Mouse (Mus musculus): ENCODE results near the gene Snap29. TPM values are rescaled to one million over a fixed set of nuclear protein-coding genes. Genes with fewer than 3 reads are reported as not detected.

Gene Snap29
- total and polyA plus RNA-seq, 2 experiments from 2014 or later, result 19.9 to 43.2 TPM

- no peak for DNase-seq
These were observed 61.3 kb downstream of the Snap29 start for GRCm38 (mm10) chr16:17466875-17467663.

GRCm38 (mm10) chr16:17472498-17472897 lies 66.7 kb downstream of the Snap29 start:
- 92% methylated on average over 6 of the region's 6 CpGs for WGBS
- Histone ChIP-seq H3K4me2 (ENCODE audit: low read depth) (no peak overlapping the region), H3K4me1 (ENCODE audit: insufficient read depth) (no peaks in the 10 kb centered on the region), H3K36me3 (ENCODE audit: insufficient read depth) (peaks cover 18% of the 10 kb centered on the region), H3K4me3 (ENCODE audit: low read depth, low read length) (no peak overlapping the region), H3K9ac (no peak overlapping the region), H3K27ac (ENCODE audit: low read depth, low read length) (no peak overlapping the region), H3K9me3 (ENCODE audit: low read length) (no peaks in the 10 kb centered on the region), H3K27me3 (ENCODE audit: insufficient read depth, low read length) (no peaks in the 10 kb centered on the region)
- DNase-seq (no peak), ATAC-seq (no peak)
- no peak for TF ChIP-seq CTCF (IDR thresholded peaks at IDR 0.05; ENCODE audit: low read depth)

More at GRCm38 (mm10) chr16:17466875-17467663, 61.3 kb downstream of the Snap29 start:
- Histone ChIP-seq H3K4me3 (ENCODE audit: low read depth, low read length) (no peak overlapping the region), H3K27me3 (ENCODE audit: insufficient read depth, low read length) (no peaks in the 10 kb centered on the region), H3K36me3 (ENCODE audit: insufficient read depth) (peaks cover 13% of the 10 kb centered on the region), H3K9me3 (ENCODE audit: low read length) (no peaks in the 10 kb centered on the region), H3K4me1 (ENCODE audit: insufficient read depth) (no peaks in the 10 kb centered on the region), H3K4me2 (ENCODE audit: low read depth) (no peak overlapping the region), H3K9ac (no peak overlapping the region), H3K27ac (ENCODE audit: low read depth, low read length) (no peak overlapping the region)
- no peak for TF ChIP-seq CTCF (IDR thresholded peaks at IDR 0.05; ENCODE audit: low read depth)
- ATAC-seq, result no peak; the same call in 1 of the 2 replicates
- WGBS, result 93% methylated on average over 4 of the region's 4 CpGs

GRCm38 (mm10) chr16:17474091-17474490 lies 68.3 kb downstream of the Snap29 start:
- Histone ChIP-seq H3K4me2 (ENCODE audit: low read depth) (no peak overlapping the region), H3K4me3 (ENCODE audit: low read depth, low read length) (no peak overlapping the region), H3K9me3 (ENCODE audit: low read length) (no peaks in the 10 kb centered on the region), H3K4me1 (ENCODE audit: insufficient read depth) (no peaks in the 10 kb centered on the region), H3K27me3 (ENCODE audit: insufficient read depth, low read length) (no peaks in the 10 kb centered on the region), H3K27ac (ENCODE audit: low read depth, low read length) (no peak overlapping the region), H3K9ac (no peak overlapping the region), H3K36me3 (ENCODE audit: insufficient read depth) (peaks cover 14% of the 10 kb centered on the region)
- peak; percentile 72 for TF ChIP-seq CTCF (IDR thresholded peaks at IDR 0.05; ENCODE audit: low read depth)
- ATAC-seq, result no peak
- DNase-seq, result peak; percentile 42

GRCm38 (mm10) chr16:17474761-17475160 lies 69.0 kb downstream of the Snap29 start:
- Histone ChIP-seq H3K4me2 (ENCODE audit: low read depth) (no peak overlapping the region), H3K4me3 (ENCODE audit: low read depth, low read length) (no peak overlapping the region), H3K9ac (no peak overlapping the region), H3K9me3 (ENCODE audit: low read length) (no peaks in the 10 kb centered on the region), H3K4me1 (ENCODE audit: insufficient read depth) (no peaks in the 10 kb centered on the region), H3K27me3 (ENCODE audit: insufficient read depth, low read length) (no peaks in the 10 kb centered on the region), H3K36me3 (ENCODE audit: insufficient read depth) (peaks cover 9% of the 10 kb centered on the region), H3K27ac (ENCODE audit: low read depth, low read length) (no peak overlapping the region)
- 86% methylated on average over 2 of the region's 2 CpGs for WGBS
- no peak for TF ChIP-seq CTCF (IDR thresholded peaks at IDR 0.05; ENCODE audit: low read depth)
- no peak for DNase-seq
- no peak for ATAC-seq

GRCm38 (mm10) chr16:17475326-17475725 lies 69.5 kb downstream of the Snap29 start:
- Histone ChIP-seq H3K4me1 (ENCODE audit: insufficient read depth) (no peaks in the 10 kb centered on the region), H3K36me3 (ENCODE audit: insufficient read depth) (0 out of 2 replicates have a peak, but pooled peaks cover 5% of the 10 kb centered on the region), H3K4me2 (ENCODE audit: low read depth) (no peak overlapping the region), H3K4me3 (ENCODE audit: low read depth, low read length) (no peak overlapping the region), H3K9me3 (ENCODE audit: low read length) (no peaks in the 10 kb centered on the region), H3K27me3 (ENCODE audit: insufficient read depth, low read length) (no peaks in the 10 kb centered on the region), H3K27ac (ENCODE audit: low read depth, low read length) (no peak overlapping the region), H3K9ac (no peak overlapping the region)
- WGBS, result 88% methylated on average over 4 of the region's 4 CpGs
- no peak for TF ChIP-seq CTCF (IDR thresholded peaks at IDR 0.05; ENCODE audit: low read depth)
- ATAC-seq (no peak), DNase-seq (no peak)

GRCm38 (mm10) chr16:17478331-17478943 lies 72.7 kb downstream of the Snap29 start:
- 69% methylated on average over 4 of the region's 4 CpGs for WGBS
- Histone ChIP-seq H3K4me1 (ENCODE audit: insufficient read depth) (no peaks in the 10 kb centered on the region), H3K9ac (no peak overlapping the region), H3K4me2 (ENCODE audit: low read depth) (no peak overlapping the region), H3K27me3 (ENCODE audit: insufficient read depth, low read length) (no peaks in the 10 kb centered on the region), H3K4me3 (ENCODE audit: low read depth, low read length) (no peak overlapping the region), H3K9me3 (ENCODE audit: low read length) (no peaks in the 10 kb centered on the region), H3K36me3 (ENCODE audit: insufficient read depth) (peaks cover 8% of the 10 kb centered on the region), H3K27ac (ENCODE audit: low read depth, low read length) (no peak overlapping the region)
- no peak for TF ChIP-seq CTCF (IDR thresholded peaks at IDR 0.05; ENCODE audit: low read depth)
- ATAC-seq (no peak), DNase-seq (no peak)

Other genes starting within 250 kb of the Snap29 start
- gene Ube2l3, start 203.3 kb upstream of the Snap29 start, total RNA-seq (2014; rRNA removed), result 127 and 136 TPM in 2 replicates
- gene Ube2l3, start 203.3 kb upstream of the Snap29 start, polyA plus RNA-seq (2015; fragmentation: Nextera tagmentation; extraction: Ambion mirVana), result 330 and 371 TPM in 2 replicates
- 3.0 and 3.3 TPM in 2 replicates for gene Rimbp3, start 197.4 kb upstream of the Snap29 start, total RNA-seq (2014; rRNA removed)
- 0.92 and 1.3 TPM in 2 replicates for gene Rimbp3, start 197.4 kb upstream of the Snap29 start, polyA plus RNA-seq (2015; fragmentation: Nextera tagmentation; extraction: Ambion mirVana)
- gene Hic2, start 172.4 kb upstream of the Snap29 start, total RNA-seq (2014; rRNA removed), result 10.4 and 14.9 TPM in 2 replicates
- gene Hic2, start 172.4 kb upstream of the Snap29 start, polyA plus RNA-seq (2015; fragmentation: Nextera tagmentation; extraction: Ambion mirVana), result 2.7 and 4.3 TPM in 2 replicates
- 55.2 and 71.0 TPM in 2 replicates for gene Tmem191c, start 129.9 kb upstream of the Snap29 start, total RNA-seq (2014; rRNA removed)
- gene Tmem191c, start 129.9 kb upstream of the Snap29 start, polyA plus RNA-seq (2015; fragmentation: Nextera tagmentation; extraction: Ambion mirVana), result 36.2 and 53.5 TPM in 2 replicates
- gene Serpind1, start 74.6 kb upstream of the Snap29 start, total RNA-seq (2014; rRNA removed), result 3.7 and 4.2 TPM in 2 replicates
- gene Serpind1, start 74.6 kb upstream of the Snap29 start, polyA plus RNA-seq (2015; fragmentation: Nextera tagmentation; extraction: Ambion mirVana), result 5.0 and 5.8 TPM in 2 replicates
- gene Pi4ka, start 328 bp downstream of the Snap29 start, total RNA-seq (2014; rRNA removed), result 106 and 107 TPM in 2 replicates
- 32.6 and 41.2 TPM in 2 replicates for gene Pi4ka, start 328 bp downstream of the Snap29 start, polyA plus RNA-seq (2015; fragmentation: Nextera tagmentation; extraction: Ambion mirVana)
- 31.4 and 55.4 TPM in 2 replicates for gene Crkl, start 46.0 kb downstream of the Snap29 start, total RNA-seq (2014; rRNA removed)
- 44.5 and 60.5 TPM in 2 replicates for gene Crkl, start 46.0 kb downstream of the Snap29 start, polyA plus RNA-seq (2015; fragmentation: Nextera tagmentation; extraction: Ambion mirVana)
- 15.2 and 21.8 TPM in 2 replicates for gene Aifm3, start 83.6 kb downstream of the Snap29 start, total RNA-seq (2014; rRNA removed)
- 7.5 and 12.7 TPM in 2 replicates for gene Aifm3, start 83.6 kb downstream of the Snap29 start, polyA plus RNA-seq (2015; fragmentation: Nextera tagmentation; extraction: Ambion mirVana)
- gene Lztr1, start 102.7 kb downstream of the Snap29 start, total RNA-seq (2014; rRNA removed), result 206 and 244 TPM in 2 replicates
- 91.4 and 103 TPM in 2 replicates for gene Lztr1, start 102.7 kb downstream of the Snap29 start, polyA plus RNA-seq (2015; fragmentation: Nextera tagmentation; extraction: Ambion mirVana)
- gene Thap7, start 125.2 kb downstream of the Snap29 start, total RNA-seq (2014; rRNA removed), result 69.2 and 71.0 TPM in 2 replicates
- gene Thap7, start 125.2 kb downstream of the Snap29 start, polyA plus RNA-seq (2015; fragmentation: Nextera tagmentation; extraction: Ambion mirVana), result 58.3 and 64.4 TPM in 2 replicates
- 3.0 and 3.5 TPM in 2 replicates for gene Lrrc74b, start 155.3 kb downstream of the Snap29 start, total RNA-seq (2014; rRNA removed)
- 2.3 and 4.1 TPM in 2 replicates for gene Lrrc74b, start 155.3 kb downstream of the Snap29 start, polyA plus RNA-seq (2015; fragmentation: Nextera tagmentation; extraction: Ambion mirVana)
- 1.3 and 1.9 TPM in 2 replicates for gene P2rx6, start 155.9 kb downstream of the Snap29 start, total RNA-seq (2014; rRNA removed)
- 1.5 and 2.8 TPM in 2 replicates for gene P2rx6, start 155.9 kb downstream of the Snap29 start, polyA plus RNA-seq (2015; fragmentation: Nextera tagmentation; extraction: Ambion mirVana)
- 47.5 and 53.4 TPM in 2 replicates for gene Slc7a4, start 177.2 kb downstream of the Snap29 start, total RNA-seq (2014; rRNA removed)
- gene Slc7a4, start 177.2 kb downstream of the Snap29 start, polyA plus RNA-seq (2015; fragmentation: Nextera tagmentation; extraction: Ambion mirVana), result 33.1 and 47.3 TPM in 2 replicates
- gene Smpd4, start 213.4 kb downstream of the Snap29 start, total RNA-seq (2014; rRNA removed), result 41.4 and 48.3 TPM in 2 replicates
- gene Smpd4, start 213.4 kb downstream of the Snap29 start, polyA plus RNA-seq (2015; fragmentation: Nextera tagmentation; extraction: Ambion mirVana), result 25.3 and 26.2 TPM in 2 replicates
- gene Ccdc74a, start 240.5 kb downstream of the Snap29 start, total RNA-seq (2014; rRNA removed), result 19.6 and 22.6 TPM in 2 replicates
- gene Ccdc74a, start 240.5 kb downstream of the Snap29 start, polyA plus RNA-seq (2015; fragmentation: Nextera tagmentation; extraction: Ambion mirVana), result 25.2 and 33.9 TPM in 2 replicates